8 mouse cellular contexts compared by ENCODE assay signal in the genomic region with DNA sequence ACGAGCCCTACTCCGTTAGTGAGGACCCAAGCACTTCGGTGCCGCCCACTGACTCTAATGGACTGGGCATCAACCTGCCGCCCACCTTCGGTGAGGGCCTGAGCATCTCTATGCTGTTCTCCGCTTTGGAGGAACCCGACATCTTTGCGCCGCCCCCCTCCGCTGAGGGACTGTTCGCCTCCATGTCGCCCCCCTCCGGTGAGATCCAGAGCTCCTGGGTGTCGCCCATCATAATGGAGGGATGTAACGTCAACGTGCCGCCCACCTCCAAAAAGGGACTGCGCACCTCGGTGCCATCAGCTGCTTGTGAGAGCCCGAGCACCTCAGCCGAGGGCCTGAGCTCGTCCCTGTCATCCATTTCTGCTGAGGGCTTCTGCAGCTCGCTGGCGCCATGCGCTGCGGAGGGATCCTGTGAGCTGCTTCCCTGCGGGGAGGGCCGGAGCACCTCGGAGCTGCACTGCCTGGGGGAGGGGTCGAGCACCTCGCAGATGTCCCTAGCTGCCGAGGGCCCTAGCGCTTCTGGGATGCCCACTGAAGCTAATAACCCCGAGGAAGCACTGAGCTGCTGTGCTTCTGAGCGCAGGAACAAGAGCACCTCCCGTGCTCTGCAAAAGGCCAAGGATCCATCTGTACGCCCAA. TPM values are rescaled to one million over a fixed set of nuclear protein-coding genes. Genes with fewer than 3 reads are reported as not detected.
DNase-seq lines count a peak whose midpoint lies in the region; ATAC-seq lines count a peak whose summit lies in the region.

No protein-coding gene starts in this region.

- WGBS in intestine, embryonic 16.5 days: 20% methylated on average over 34 of the region's 38 CpGs

- DNase-seq in adrenal gland, postnatal 10 days: peak; percentile 78
- DNase-seq in embryo, embryonic 9.5 days (ENCODE audit: extremely low spot score): peak; percentile 59
- peak; percentile 62 to 76 for DNase-seq in gastrocnemius, postnatal 4 days (ENCODE audit: low spot score in 2 of 2)
- DNase-seq in left cerebral cortex, postnatal 25 days (ENCODE audit: low spot score in 2 of 2): peak; percentile 80 to 85
- peak; percentile 78 for DNase-seq in right cerebral cortex, postnatal 25 days
- peak; percentile 48 to 81 for DNase-seq in urinary bladder, postnatal 4 days (ENCODE audit: low spot score in 2 of 2)

- H3K4me3 ChIP-seq in intestine, embryonic 16.5 days (ENCODE audit: low read length): peak overlapping the region; percentile 56

- peak; percentile 67 for ATAC-seq in intestine, embryonic 16.5 days
- peak; percentile 84 for ATAC-seq in megakaryocyte-erythroid progenitor cell, adult 5-6 weeks (replicated peaks; ENCODE audit: low FRiP score, low TSS enrichment, poor library complexity, severe bottlenecking)

- H3K27me3 ChIP-seq in intestine, embryonic 16.5 days (replicated peaks; ENCODE audit: control insufficient read depth, insufficient read depth, low read length): peaks cover 24% of the 10 kb centered on the region

- intact Hi-C loops in left cerebral cortex, postnatal 25 days (cut with DNase I): no loop called here

- no peaks in the 10 kb centered on the region for H3K4me1 ChIP-seq in intestine, embryonic 16.5 days (ENCODE audit: control insufficient read depth, insufficient read depth, low read length)

- H3K27ac ChIP-seq in intestine, embryonic 16.5 days (ENCODE audit: low read length): no peak overlapping the region

- peak overlapping the region; percentile 84 for H3K4me2 ChIP-seq in intestine, embryonic 16.5 days (ENCODE audit: low read depth, low read length)

- H3K9ac ChIP-seq in intestine, embryonic 16.5 days (ENCODE audit: low read depth, low read length): peak overlapping the region; percentile 67

- no peaks in the 10 kb centered on the region for H3K9me3 ChIP-seq in intestine, embryonic 16.5 days (ENCODE audit: control insufficient read depth, low read length)

- no peaks in the 10 kb centered on the region for H3K36me3 ChIP-seq in intestine, embryonic 16.5 days (ENCODE audit: control insufficient read depth, insufficient read depth, low read length)

RNA-seq across cellular contexts. Expression of gene Magee1, which starts 1.2 kb away (rescaled TPM):
- total RNA-seq in adrenal gland, postnatal 10 days (2021): 10 to 100 TPM; 10.4 to 14.6 TPM
- 10 to 100 TPM in 1 of 2 experiments, 1 to 10 TPM in 1; 9.8 to 10.4 TPM for total RNA-seq in gastrocnemius, postnatal 4 days (2021)
- 13.4 and 14.0 TPM in 2 replicates for polyA plus RNA-seq in intestine, embryonic 16.5 days (2015; fragmentation: Nextera tagmentation; extraction: Ambion mirVana)
- 100 to 1,000 TPM; 144 to 147 TPM for total RNA-seq in left cerebral cortex, postnatal 25 days (2021)
- total RNA-seq in megakaryocyte-erythroid progenitor cell, adult 5-6 weeks (2014; fragmentation: Nextera tagmentation): 1.2 and 2.3 TPM in 2 replicates
- total RNA-seq in megakaryocyte-erythroid progenitor cell, adult 5-6 weeks (2017): 1.8 and 2.6 TPM in 2 replicates

RNA-seq across cellular contexts. Expression of gene Pbdc1, which starts 41.8 kb away (rescaled TPM):
- 10 to 100 TPM; 14.3 to 16.9 TPM for total RNA-seq in adrenal gland, postnatal 10 days (2021)
- 10 to 100 TPM; 13.0 to 16.0 TPM for total RNA-seq in gastrocnemius, postnatal 4 days (2021)
- 53.8 and 57.9 TPM in 2 replicates for polyA plus RNA-seq in intestine, embryonic 16.5 days (2015; fragmentation: Nextera tagmentation; extraction: Ambion mirVana)
- total RNA-seq in left cerebral cortex, postnatal 25 days (2021): 10 to 100 TPM; 18.3 to 18.9 TPM
- total RNA-seq in megakaryocyte-erythroid progenitor cell, adult 5-6 weeks (2014; fragmentation: Nextera tagmentation): 46.2 and 60.5 TPM in 2 replicates
- total RNA-seq in megakaryocyte-erythroid progenitor cell, adult 5-6 weeks (2017): 61.8 and 70.4 TPM in 2 replicates

Comparison
In these comparisons a context has a peak if more than half of its experiments do, and no peak if none do; other contexts are left out.
1. RNA of gene Magee1, which starts 1.2 kb away (total RNA-seq): 144 to 147 TPM in left cerebral cortex, postnatal 25 days; 10.4 to 14.6 TPM in adrenal gland, postnatal 10 days, 9.8 to 10.4 TPM in gastrocnemius, postnatal 4 days and 1.2 to 2.6 TPM in megakaryocyte-erythroid progenitor cell, adult 5-6 weeks; every median in the first group is over 4 times any median in the second.
2. Peak in every context shown above with its lines, with median percentiles within 50 percentile points of each other: DNase-seq.